Mouse (Mus musculus) right cerebral cortex, postnatal 4 days (tissue): ENCODE results near the gene Brd1.

Experiments used
- DNase-seq: peaks from one replicate; pipeline ENCODE4 v3.0.0-alpha.2; 2022

Brd1 gene

GRCm38 (mm10) chr15:88684039-88684438 is 50.0 kb downstream of the Brd1 start:
- no peak for DNase-seq

GRCm38 (mm10) chr15:88680931-88681330 is 53.1 kb downstream of the Brd1 start:
- DNase-seq: no peak

GRCm38 (mm10) chr15:88677568-88677967 is 56.5 kb downstream of the Brd1 start:
- no peak for DNase-seq

GRCm38 (mm10) chr15:88675998-88676397 is 58.0 kb downstream of the Brd1 start:
- DNase-seq: no peak

GRCm38 (mm10) chr15:88668693-88669092 is 65.3 kb downstream of the Brd1 start:
- DNase-seq: no peak

- no peak for DNase-seq
These were observed 66.4 kb downstream of the Brd1 start for GRCm38 (mm10) chr15:88667653-88668052.

GRCm38 (mm10) chr15:88665846-88666245 is 68.2 kb downstream of the Brd1 start:
- no peak for DNase-seq

- no peak for DNase-seq
These were observed 71.0 kb downstream of the Brd1 start for GRCm38 (mm10) chr15:88663041-88663440.

- DNase-seq: peak; percentile 83
These were observed 71.8 kb downstream of the Brd1 start for GRCm38 (mm10) chr15:88662111-88662850.

- DNase-seq: no peak
These were observed 72.4 kb downstream of the Brd1 start for GRCm38 (mm10) chr15:88661654-88662053.

- DNase-seq: no peak
These were observed 82.0 kb downstream of the Brd1 start for GRCm38 (mm10) chr15:88652006-88652405.

- peak; percentile 93 for DNase-seq
These were observed 83.0 kb downstream of the Brd1 start for GRCm38 (mm10) chr15:88651019-88651418.
